Mouse (Mus musculus) forebrain, embryonic 13.5 days (tissue): ENCODE data around the gene Glb1. TPM values are rescaled to one million over a fixed set of nuclear protein-coding genes. Genes with fewer than 3 reads are reported as not detected.
"Not testable (repeated sequence)": the region's sequence is repeated elsewhere in the genome, so short reads cannot be mapped to it uniquely, and the experiment has no call there.

Experiments used
- ATAC-seq: fragments of 200-750 bp; cut with Nextera tagmentation; 2 replicates; pipeline ENCODE4 v1.8.0; 2017
- H3K27ac ChIP-seq: fragments of 300-500 bp; sonication (generic); 2 replicates; pipeline ENCODE4 v1.5.1; 2015; ENCODE audit warnings: inconsistent platforms, mild to moderate bottlenecking, moderate library complexity
- H3K27me3 ChIP-seq: fragments of 300-500 bp; sonication (generic); 2 replicates; pipeline ENCODE4 v1.6.1; 2015; ENCODE audit warnings: mild to moderate bottlenecking, inconsistent platforms
- H3K36me3 ChIP-seq: fragments of 300-500 bp; sonication (generic); 2 replicates; pipeline ENCODE4 v1.6.1; 2015; ENCODE audit warnings: mild to moderate bottlenecking, inconsistent platforms; ENCODE audit not compliant: poor library complexity, severe bottlenecking
- H3K4me1 ChIP-seq: fragments of 300-500 bp; sonication (generic); 2 replicates; pipeline ENCODE4 v1.6.1; 2015; ENCODE audit warnings: inconsistent platforms
- H3K4me2 ChIP-seq: fragments of 300-500 bp; sonication (generic); 2 replicates; pipeline ENCODE4 v1.6.1; 2015; ENCODE audit warnings: inconsistent platforms, mild to moderate bottlenecking, moderate library complexity
- H3K4me3 ChIP-seq: fragments of 300-500 bp; sonication (generic); 2 replicates; pipeline ENCODE4 v1.5.1; 2015; ENCODE audit warnings: mild to moderate bottlenecking, inconsistent platforms
- H3K9ac ChIP-seq: fragments of 300-500 bp; sonication (generic); 2 replicates; pipeline ENCODE4 v1.6.1; 2015; ENCODE audit warnings: mild to moderate bottlenecking, inconsistent platforms
- H3K9me3 ChIP-seq: fragments of 300-500 bp; sonication (generic); replicated peaks from 2 replicates; pipeline ENCODE4 v1.6.1; 2016; ENCODE audit warnings: inconsistent platforms
- WGBS: fragments of 180-500 bp; shearing (Covaris S2); methylation state at CpG from one replicate; pipeline ENCODE4 v1.1.7; 2015; 5-methylcytosine and 5-hydroxymethylcytosine counted together
- polyA plus RNA-seq: library from polyadenylated mRNA; unstranded; fragments of >200 nt; fragmentation: Nextera tagmentation; extraction: Ambion mirVana; gene quantifications from 2 replicates; pipeline ENCODE4 v1.2.1, GENCODE M21; 2015

Gene Glb1
- polyA plus RNA-seq, 1 experiment from 2014 or later: 17.1 TPM

DNA sequence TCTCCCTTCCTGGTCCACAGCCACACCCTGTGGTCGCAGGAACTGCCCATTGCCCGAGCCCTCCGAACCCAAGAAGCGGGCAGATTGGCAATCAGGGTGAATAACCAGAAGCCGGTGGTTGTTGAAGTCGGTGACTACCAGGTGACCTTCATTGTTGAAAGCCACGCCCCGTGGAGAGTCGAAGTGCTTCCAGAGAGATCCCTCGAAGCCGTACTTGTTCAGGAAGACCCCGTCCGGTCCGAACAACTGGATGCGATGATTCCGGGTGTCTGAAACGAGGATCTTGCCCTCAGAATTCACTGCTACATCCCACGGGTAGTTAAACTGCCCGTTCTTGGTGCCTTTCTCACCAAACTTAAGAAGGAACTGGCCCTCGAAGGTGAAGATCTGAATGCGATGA is 112.0 kb downstream of the Glb1 start:
- Histone ChIP-seq H3K9me3 (peaks cover 22% of the 10 kb centered on the region), H3K4me3 (no peak overlapping the region), H3K4me1 (no peaks in the 10 kb centered on the region), H3K9ac (no peak overlapping the region), H3K36me3 (peaks cover 16% of the 10 kb centered on the region), H3K27ac (no peak overlapping the region), H3K27me3 (no peaks in the 10 kb centered on the region), H3K4me2 (no peak overlapping the region)
- WGBS: 95% methylated on average over 21 of the region's 21 CpGs
- no peak for ATAC-seq

- H3K9ac ChIP-seq: no peak within 1 kb of the TSS
- no peaks in the 10 kb centered on the region for H3K27me3 ChIP-seq
- no peak within 1 kb of the TSS for H3K4me2 ChIP-seq
- H3K36me3 ChIP-seq: peaks cover 16% of the 10 kb centered on the region
- no peak for ATAC-seq
- no peaks in the 10 kb centered on the region for H3K4me1 ChIP-seq
- H3K4me3 ChIP-seq: no peak within 1 kb of the TSS
- 80% methylated on average over 11 of the region's 11 CpGs for WGBS
- peaks cover 22% of the 10 kb centered on the region for H3K9me3 ChIP-seq
- H3K27ac ChIP-seq: no peak within 1 kb of the TSS
Observed at GRCm38 (mm10) chr9:114515364-114515763, 114.5 kb downstream of the Glb1 start, which contains the start of gene C130032M10Rik. C130032M10Rik (plus strand) TSS chr9:114515697.

GRCm38 (mm10) chr9:114517924-114518497 is 117.1 kb downstream of the Glb1 start:
- 84% methylated on average over 13 of the region's 13 CpGs for WGBS

DNA sequence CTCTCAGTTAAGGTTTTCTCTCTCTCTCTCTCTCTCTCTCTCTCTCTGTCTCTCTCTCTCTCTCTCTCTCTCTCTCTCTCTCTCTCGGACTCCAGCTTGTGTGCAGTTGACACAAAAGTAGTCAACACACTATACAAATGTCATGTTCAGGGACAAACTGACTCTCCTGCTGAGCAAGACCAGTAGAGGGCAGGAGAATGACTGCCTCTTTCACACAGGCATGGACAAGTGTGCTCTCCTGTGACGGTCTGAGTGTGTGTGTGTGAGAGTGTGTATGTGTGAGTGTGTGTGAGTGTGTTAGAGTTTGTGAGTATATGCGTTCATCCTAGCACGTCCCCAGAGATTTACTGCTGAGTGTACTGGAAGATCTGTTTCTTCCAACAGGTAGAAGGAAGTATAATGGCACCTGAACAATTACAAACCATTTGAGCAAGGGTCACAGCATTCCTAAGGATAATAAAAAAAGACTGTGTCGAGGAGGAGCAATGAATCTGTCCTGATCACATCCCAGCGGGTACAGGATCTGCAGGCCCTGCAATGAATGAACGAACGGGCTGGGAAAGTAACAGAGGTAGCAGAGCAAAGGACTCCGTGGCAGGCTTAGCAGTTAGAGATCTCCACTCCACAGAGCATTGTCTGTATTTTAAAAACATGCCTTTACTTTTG is 118.1 kb downstream of the Glb1 start:
- H3K4me1 ChIP-seq: no peaks in the 10 kb centered on the region
- ATAC-seq: no peak
- H3K9me3 ChIP-seq: 0 out of 2 replicates have a peak, but pooled peaks cover 3% of the 10 kb centered on the region
- peaks cover under 1% of the 10 kb centered on the region for H3K36me3 ChIP-seq
- no peak overlapping the region for H3K27ac ChIP-seq
- no peak overlapping the region for H3K4me2 ChIP-seq
- 68% methylated on average over 9 of the region's 9 CpGs for WGBS
- H3K9ac ChIP-seq: no peak overlapping the region
- H3K27me3 ChIP-seq: no peaks in the 10 kb centered on the region
- H3K4me3 ChIP-seq: no peak overlapping the region

More at GRCm38 (mm10) chr9:114517924-114518497, 117.1 kb downstream of the Glb1 start:
- no peak overlapping the region for H3K27ac ChIP-seq
- peaks cover 12% of the 10 kb centered on the region for H3K9me3 ChIP-seq
- H3K9ac ChIP-seq: no peak overlapping the region
- no peak overlapping the region for H3K4me3 ChIP-seq
- H3K36me3 ChIP-seq: peaks cover 10% of the 10 kb centered on the region
- H3K27me3 ChIP-seq: no peaks in the 10 kb centered on the region
- no peak for ATAC-seq
- H3K4me1 ChIP-seq: no peaks in the 10 kb centered on the region
- H3K4me2 ChIP-seq: no peak overlapping the region

- not testable (repeated sequence) for H3K4me3 ChIP-seq, ATAC-seq, H3K9ac ChIP-seq, H3K27me3 ChIP-seq, H3K4me1 ChIP-seq, H3K4me2 ChIP-seq, H3K9me3 ChIP-seq, H3K27ac ChIP-seq, H3K36me3 ChIP-seq
- WGBS: 70% methylated on average over 4 of the region's 4 CpGs
Observed at GRCm38 (mm10) chr9:114520529-114520928, 119.7 kb downstream of the Glb1 start.

DNA sequence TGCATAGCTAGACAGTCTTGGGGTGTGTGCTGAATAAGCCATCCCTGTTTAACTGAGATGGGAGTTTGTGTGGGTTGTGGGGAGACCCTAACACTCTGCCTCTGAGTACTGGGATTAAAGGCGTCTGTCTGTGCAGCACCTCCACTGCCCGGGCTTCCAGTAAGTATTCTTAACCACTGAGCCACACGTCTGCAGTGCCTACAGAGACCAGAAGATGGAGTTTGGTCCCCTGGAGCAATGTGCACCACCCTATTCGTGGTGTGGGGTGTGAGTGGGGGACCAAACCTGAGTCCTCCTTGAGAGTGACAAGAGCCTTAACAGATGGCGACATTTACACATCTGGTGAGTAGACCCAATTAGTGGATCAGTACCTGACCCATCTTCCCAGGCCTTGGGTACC is 121.2 kb downstream of the Glb1 start:
- Histone ChIP-seq H3K4me3 (no peak overlapping the region), H3K27me3 (no peaks in the 10 kb centered on the region), H3K27ac (no peak overlapping the region), H3K9ac (no peak overlapping the region), H3K4me2 (no peak overlapping the region), H3K4me1 (peaks cover 15% of the 10 kb centered on the region), H3K36me3 (no peaks in the 10 kb centered on the region), H3K9me3 (no peaks in the 10 kb centered on the region)
- ATAC-seq: no peak
- 57% methylated on average over 5 of the region's 5 CpGs for WGBS

DNA sequence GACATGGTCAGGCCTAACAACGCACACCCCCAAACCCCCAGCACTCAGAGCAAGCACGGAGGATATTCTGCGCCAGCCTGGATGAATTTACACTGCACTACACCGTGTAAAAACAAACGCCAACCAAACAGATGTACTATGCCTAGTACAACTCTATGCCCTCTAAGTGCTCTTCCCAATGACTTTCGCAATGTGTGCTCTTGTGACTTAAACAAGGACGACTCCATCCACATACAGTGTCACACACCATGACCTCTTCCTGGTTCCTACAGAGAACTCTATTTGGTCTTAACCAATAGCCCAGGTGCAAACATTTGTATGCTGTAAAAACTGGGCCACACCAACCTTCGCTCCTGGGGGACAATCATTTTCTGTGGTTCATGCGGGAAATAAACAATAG is 121.6 kb downstream of the Glb1 start:
- Histone ChIP-seq H3K4me2 (no peak overlapping the region), H3K9me3 (no peaks in the 10 kb centered on the region), H3K36me3 (no peaks in the 10 kb centered on the region), H3K4me3 (no peak overlapping the region), H3K9ac (no peak overlapping the region), H3K27ac (no peak overlapping the region), H3K4me1 (peaks cover 18% of the 10 kb centered on the region), H3K27me3 (no peaks in the 10 kb centered on the region)
- 92% methylated on average over 9 of the region's 9 CpGs for WGBS
- ATAC-seq: no peak

Other genes with a start within 250 kb of the Glb1 start
- gene Bcl2a1c, start 70.9 kb upstream of the Glb1 start, polyA plus RNA-seq: not detected in 2 replicates
- gene Crtap, start 10.4 kb upstream of the Glb1 start, polyA plus RNA-seq: 18.3 and 19.5 TPM in 2 replicates
- gene Tmppe, start within 50 bp of the Glb1 start, polyA plus RNA-seq: 6.7 and 8.9 TPM in 2 replicates
- gene Ccr4, start 103.8 kb downstream of the Glb1 start, polyA plus RNA-seq: not detected in 2 replicates
- gene C130032M10Rik, start 114.6 kb downstream of the Glb1 start, polyA plus RNA-seq: not detected in 2 replicates
- gene Trim71, start 163.3 kb downstream of the Glb1 start, polyA plus RNA-seq: 0.13 and 0.14 TPM in 2 replicates
- 56.8 and 66.4 TPM in 2 replicates for gene Cnot10, start 239.1 kb downstream of the Glb1 start, polyA plus RNA-seq